Mouse (Mus musculus): ENCODE data around the gene Dclre1b.
"Not testable (repeated sequence)": the region's sequence is repeated elsewhere in the genome, so short reads cannot be mapped to it uniquely, and the experiment has no call there.

Gene Dclre1b

GRCm38 (mm10) chr3:103809799-103810150, 531 bp upstream of the Dclre1b start:
- in situ Hi-C loops (cut with MboI) = no loop called here

GRCm38 (mm10) chr3:103805671-103806070, 3.6 kb downstream of the Dclre1b start:
- in situ Hi-C loops (cut with MboI) = no loop called here

- in situ Hi-C loops (cut with MboI) = no loop called here
Observed at GRCm38 (mm10) chr3:103802861-103803260, 6.4 kb downstream of the Dclre1b start.

DNA sequence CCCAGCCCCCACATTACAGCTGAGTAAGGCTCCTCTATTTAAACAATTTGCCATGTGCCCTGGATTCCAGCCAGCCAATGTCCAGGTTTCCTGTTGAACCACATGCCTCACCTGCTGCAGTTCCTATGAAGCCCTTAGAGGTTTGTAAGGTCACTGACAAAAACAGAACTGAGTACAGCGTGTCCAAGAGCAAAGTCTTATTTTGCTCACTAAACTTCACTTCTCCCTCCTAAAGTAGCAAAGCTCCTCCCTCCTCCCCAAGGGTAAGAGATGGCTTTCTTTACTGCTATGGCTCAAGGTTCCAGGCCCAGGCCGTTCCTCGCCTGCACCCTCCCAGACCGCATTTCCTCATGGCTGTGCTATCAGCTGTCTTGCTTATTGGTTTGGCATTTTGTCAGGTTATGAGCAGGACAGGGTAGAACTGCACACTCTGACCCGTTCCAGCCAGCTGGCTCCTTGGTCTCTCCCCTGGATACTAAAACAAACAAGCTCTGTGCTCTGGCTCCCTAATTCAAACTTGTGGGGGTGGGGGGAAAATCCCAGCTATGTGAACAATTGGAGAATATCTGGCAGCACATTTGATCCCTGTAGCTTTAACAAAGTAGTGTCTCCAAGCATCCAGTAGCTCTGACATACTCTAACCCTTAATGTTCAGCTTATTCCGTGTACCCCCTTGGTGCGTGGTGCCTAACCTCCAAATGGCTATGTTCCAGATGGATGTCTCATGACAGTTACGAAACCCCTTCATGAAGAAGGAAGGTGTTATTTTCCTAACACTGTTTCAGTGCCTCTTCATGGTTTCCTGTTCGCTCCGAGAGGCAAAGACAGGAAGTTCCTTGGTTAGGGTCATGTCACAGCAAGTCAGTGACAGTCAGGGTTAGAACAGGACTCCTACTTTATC, 7.4 kb downstream of the Dclre1b start:
- in situ Hi-C loops (cut with MboI) = no loop called here

DNA sequence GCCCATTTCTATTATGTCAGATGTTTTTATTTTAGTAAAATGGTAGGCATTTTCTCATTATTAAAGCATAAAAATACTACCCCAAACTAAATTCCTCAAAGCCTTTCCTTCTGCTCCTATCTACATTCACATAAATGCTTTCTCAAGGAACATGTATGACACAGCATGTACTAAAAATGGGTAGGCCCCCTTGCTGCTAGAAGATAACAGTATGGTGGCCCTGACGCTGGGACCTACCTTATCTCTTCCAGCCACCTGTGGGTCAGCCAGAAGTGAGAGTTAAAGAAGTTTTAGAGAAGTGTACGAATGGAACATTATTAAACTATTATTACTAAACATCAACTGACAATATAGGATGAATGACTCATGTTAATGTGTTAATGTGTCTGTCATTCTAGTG, 9.7 kb downstream of the Dclre1b start:
- in situ Hi-C loops (cut with MboI) = no loop called here

GRCm38 (mm10) chr3:103796389-103796788, 12.9 kb downstream of the Dclre1b start:
- in situ Hi-C loops (cut with MboI) = no loop called here

DNA sequence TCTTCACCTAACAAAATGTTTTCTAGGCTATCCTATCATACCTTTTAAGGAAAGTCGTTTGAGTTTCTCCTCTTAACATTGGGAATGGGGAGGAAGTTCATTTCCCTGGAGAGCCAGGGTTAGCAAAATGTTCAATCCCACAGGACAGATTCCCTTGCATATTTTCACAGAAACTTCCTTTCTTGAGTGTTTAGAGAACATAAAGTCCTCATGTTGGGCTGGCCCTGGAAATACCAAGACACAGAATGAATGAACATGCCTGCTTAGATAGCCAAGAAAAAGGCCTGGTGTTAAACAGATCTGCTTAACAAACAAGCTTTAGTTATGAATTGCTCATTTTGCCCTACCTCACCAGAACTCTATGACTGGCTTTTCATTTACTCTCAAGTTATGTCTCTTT, 16.7 kb downstream of the Dclre1b start:
- in situ Hi-C loops (cut with MboI) = no loop called here

- in situ Hi-C loops (cut with MboI) = not testable (repeated sequence)
Observed at GRCm38 (mm10) chr3:103792111-103792406, 17.2 kb downstream of the Dclre1b start.

GRCm38 (mm10) chr3:103791230-103792110, 17.8 kb downstream of the Dclre1b start, which contains the start of gene Hipk1:
Gene Hipk1 (minus strand): TSS chr3:103791563.
- in situ Hi-C loops (cut with MboI) = no loop called here

- in situ Hi-C loops (cut with MboI) = no loop called here
Observed at GRCm38 (mm10) chr3:103790346-103791145, 18.7 kb downstream of the Dclre1b start.

DNA sequence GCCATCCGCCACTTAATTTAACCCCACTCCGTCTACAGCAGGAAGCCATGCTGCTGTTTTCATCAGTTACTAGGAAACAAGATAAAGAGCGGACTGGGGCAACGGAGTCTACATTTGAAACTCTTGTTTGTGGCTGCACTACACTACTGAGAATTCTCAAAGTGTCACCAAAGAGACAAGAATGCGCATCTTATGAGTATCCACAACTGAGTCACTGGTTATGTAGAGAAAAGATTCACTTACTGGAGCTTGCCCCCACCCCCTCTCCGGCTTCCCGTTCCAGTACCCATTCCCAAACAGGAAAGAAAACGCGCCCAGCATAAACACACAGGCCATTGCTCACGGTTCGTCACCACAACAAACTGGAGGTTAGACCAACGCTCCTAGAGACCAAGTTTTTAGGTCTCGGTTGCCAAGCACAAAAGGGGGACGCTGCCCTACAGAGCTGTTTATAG, 19.3 kb downstream of the Dclre1b start:
- in situ Hi-C loops (cut with MboI) = no loop called here

GRCm38 (mm10) chr3:103789096-103789495, 20.1 kb downstream of the Dclre1b start:
- in situ Hi-C loops (cut with MboI) = no loop called here

DNA sequence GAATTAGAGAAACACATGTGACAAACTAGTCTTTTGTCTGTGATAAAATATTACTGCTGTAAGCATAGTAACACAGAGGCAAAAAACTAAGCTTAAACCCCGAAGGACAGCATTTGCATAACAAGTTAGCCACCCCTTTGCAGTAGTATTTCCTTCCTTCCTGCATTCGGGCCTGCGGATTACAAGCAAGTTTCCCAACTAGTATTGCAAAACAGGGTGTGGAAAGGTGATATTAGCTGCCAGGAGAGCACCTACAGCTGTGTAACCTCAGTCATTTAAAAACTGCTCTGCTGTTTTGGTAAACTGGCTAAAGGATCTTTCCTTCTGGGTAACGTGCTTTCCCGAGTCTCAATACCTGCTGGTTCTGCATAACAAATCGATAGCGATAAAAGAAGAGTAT, 22.0 kb downstream of the Dclre1b start:
- in situ Hi-C loops (cut with MboI) = no loop called here

- in situ Hi-C loops (cut with MboI) = no loop called here
Observed at GRCm38 (mm10) chr3:103782844-103783609, 26.2 kb downstream of the Dclre1b start.

DNA sequence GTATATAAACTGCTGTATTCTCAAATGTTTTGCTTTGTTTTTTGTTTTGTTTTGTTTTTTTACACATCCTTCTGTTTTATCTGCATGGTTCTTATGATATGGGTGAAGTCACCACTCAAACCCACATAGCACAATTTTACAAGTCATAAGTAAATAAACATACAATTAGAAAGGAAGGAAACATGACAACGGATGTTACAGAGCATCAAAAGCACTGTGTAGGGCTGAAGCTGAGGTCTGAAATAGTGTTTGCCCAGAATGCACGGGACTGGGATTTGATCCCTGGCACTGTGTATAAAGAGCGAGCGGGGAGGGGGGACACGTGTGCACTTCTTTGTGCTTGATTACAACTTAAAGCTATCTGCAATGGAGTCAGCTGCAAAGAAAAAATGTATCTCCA, 28.5 kb downstream of the Dclre1b start:
- in situ Hi-C loops (cut with MboI) = no loop called here

GRCm38 (mm10) chr3:103780271-103780670, 29.0 kb downstream of the Dclre1b start:
- in situ Hi-C loops (cut with MboI) = no loop called here

GRCm38 (mm10) chr3:103779183-103779582, 30.1 kb downstream of the Dclre1b start:
- in situ Hi-C loops (cut with MboI) = no loop called here

- in situ Hi-C loops (cut with MboI) = no loop called here
Observed at GRCm38 (mm10) chr3:103778660-103779059, 30.6 kb downstream of the Dclre1b start.

DNA sequence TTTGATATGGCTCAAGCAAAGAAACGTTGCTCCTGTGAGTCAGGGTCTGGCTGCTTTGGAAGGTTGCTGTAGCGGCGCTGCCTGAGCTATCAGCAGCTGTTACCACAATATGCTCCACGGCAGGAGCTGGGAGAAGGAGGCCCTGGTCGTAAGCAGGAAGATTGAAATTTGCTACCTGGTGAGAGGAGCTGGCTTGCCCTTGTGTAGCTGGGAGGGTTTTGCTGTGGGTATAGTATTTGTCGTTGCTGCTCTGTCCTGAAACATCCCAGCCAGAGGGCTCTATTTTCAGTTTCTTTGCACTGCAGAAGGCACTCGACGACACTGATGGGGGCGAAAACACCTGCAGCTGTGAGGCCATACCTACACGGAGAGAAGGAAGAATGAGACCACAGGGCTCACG, 31.3 kb downstream of the Dclre1b start:
- in situ Hi-C loops (cut with MboI) = no loop called here

GRCm38 (mm10) chr3:103774009-103774408, 35.2 kb downstream of the Dclre1b start:
- in situ Hi-C loops (cut with MboI) = no loop called here

- in situ Hi-C loops (cut with MboI) = no loop called here
Observed at GRCm38 (mm10) chr3:103773508-103773907, 35.7 kb downstream of the Dclre1b start.

All from mature B cell (primary cell).